Mouse (Mus musculus) liver, adult 2 months (tissue): ENCODE data around the gene Nos1.

Experiments
- CTCF ChIP-seq: fragments of 200-500 bp; IDR thresholded peaks from 2 replicates; pipeline ENCODE4 v1.5.1; 2011; ENCODE audit warnings: low read depth, low read length, control low read depth
- POLR2A ChIP-seq: fragments of 200-500 bp; IDR thresholded peaks from 2 replicates; pipeline ENCODE4 v1.6.1; 2011; ENCODE audit warnings: low read length, control low read depth; ENCODE audit not compliant: insufficient read depth; ENCODE audit errors: extremely low read depth

GRCm38 (mm10) chr5:117999061-117999460, 218.2 kb downstream of the Nos1 start:
- TF ChIP-seq CTCF (no peak), POLR2A (no peak)
